Mouse (Mus musculus) kidney, postnatal 0 days (tissue): ENCODE data around the gene Styxl1. TPM values are rescaled to one million over a fixed set of nuclear protein-coding genes. Genes with fewer than 3 reads are reported as not detected.

Source experiments
- ATAC-seq: fragments of 200-750 bp; cut with Nextera tagmentation; replicated peaks from 2 replicates; pipeline ENCODE4 v1.8.0; 2017; ENCODE audit warnings: low read depth, moderate number of reproducible peaks, moderate TSS enrichment, moderate library complexity; ENCODE audit not compliant: low FRiP score
- DNase-seq: peaks from one replicate; pipeline ENCODE4 v3.0.0-alpha.2; 2016; ENCODE audit warnings: low spot score
- H3K27ac ChIP-seq: fragments of 300-500 bp; sonication (generic); 2 replicates; pipeline ENCODE4 v1.5.1; 2014; ENCODE audit warnings: mild to moderate bottlenecking
- H3K27me3 ChIP-seq: fragments of 300-500 bp; sonication (generic); 2 replicates; pipeline ENCODE4 v1.6.1; 2014; ENCODE audit warnings: low read length, mixed read lengths; ENCODE audit not compliant: insufficient read depth
- H3K36me3 ChIP-seq: fragments of 300-500 bp; sonication (generic); 2 replicates; pipeline ENCODE4 v1.6.1; 2014; ENCODE audit warnings: low read length, mixed read lengths; ENCODE audit not compliant: insufficient read depth
- H3K4me1 ChIP-seq: fragments of 300-500 bp; sonication (generic); replicated peaks from 2 replicates; pipeline ENCODE4 v1.6.1; 2014; ENCODE audit warnings: antibody characterized with exemption, low read length, mixed read lengths; ENCODE audit not compliant: insufficient read depth
- H3K4me2 ChIP-seq: fragments of 300-500 bp; sonication (generic); 2 replicates; pipeline ENCODE4 v1.6.1; 2014; ENCODE audit warnings: mild to moderate bottlenecking, low read length, moderate library complexity, mixed read lengths
- H3K4me3 ChIP-seq: fragments of 300-500 bp; sonication (generic); replicated peaks from 2 replicates; pipeline ENCODE4 v1.5.1; 2014; ENCODE audit warnings: low read depth, low read length
- H3K9ac ChIP-seq: fragments of 300-500 bp; sonication (generic); 2 replicates; pipeline ENCODE4 v1.6.1; 2014; ENCODE audit warnings: low read depth, low read length
- H3K9me3 ChIP-seq: fragments of 300-500 bp; sonication (generic); replicated peaks from 2 replicates; pipeline ENCODE4 v1.6.1; 2016; ENCODE audit warnings: low read length, inconsistent platforms, mixed read lengths
- CTCF ChIP-seq: IDR thresholded peaks from 2 replicates; pipeline ENCODE4 v1.5.1; 2016; ENCODE audit warnings: antibody characterized with exemption, low read depth, mild to moderate bottlenecking, moderate library complexity
- WGBS: fragments of 180-500 bp; shearing (Covaris S2); extraction: QIAGEN DNeasy Blood & Tissue Kit; methylation state at CpG from one replicate; pipeline ENCODE4 v1.1.7; 2014; 5-methylcytosine and 5-hydroxymethylcytosine counted together
- polyA plus RNA-seq: library from polyadenylated mRNA; unstranded; fragments of >200 nt; fragmentation: Nextera tagmentation; extraction: Ambion mirVana; gene quantifications from 2 replicates; pipeline ENCODE4 v1.2.1, GENCODE M21; 2015

Styxl1 gene
- polyA plus RNA-seq, 1 experiment from 2014 or later = 0.53 TPM

DNA sequence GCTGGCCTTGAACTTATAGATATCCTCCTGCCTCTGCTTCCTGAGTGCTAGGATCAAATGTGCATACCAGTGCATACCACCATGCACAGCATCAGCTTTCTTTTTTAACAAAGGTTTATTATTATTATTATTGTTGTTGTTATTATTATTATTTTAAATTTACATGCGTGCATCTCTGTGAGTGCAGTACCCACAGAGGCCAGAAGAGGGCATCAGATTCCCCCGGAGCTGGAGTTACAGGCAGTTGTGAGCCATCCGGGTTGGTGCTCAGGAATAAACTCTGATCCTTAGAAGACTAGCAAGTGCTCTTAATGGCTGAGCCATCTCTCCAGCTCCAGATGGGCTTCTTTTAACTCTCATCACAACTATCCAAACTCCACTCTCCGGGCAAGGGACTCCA lies 21.6 kb upstream of the Styxl1 start:
- peak; percentile 63 for TF ChIP-seq CTCF
- DNase-seq = peak; percentile 6
- ATAC-seq = no peak
- Histone ChIP-seq H3K27me3 (no peaks in the 10 kb centered on the region), H3K4me2 (no peak overlapping the region), H3K4me3 (no peak overlapping the region), H3K9me3 (no peaks in the 10 kb centered on the region), H3K27ac (no peak overlapping the region), H3K4me1 (no peaks in the 10 kb centered on the region), H3K9ac (no peak overlapping the region), H3K36me3 (no peaks in the 10 kb centered on the region)
- 46% methylated on average over 4 of the region's 4 CpGs for WGBS

DNA sequence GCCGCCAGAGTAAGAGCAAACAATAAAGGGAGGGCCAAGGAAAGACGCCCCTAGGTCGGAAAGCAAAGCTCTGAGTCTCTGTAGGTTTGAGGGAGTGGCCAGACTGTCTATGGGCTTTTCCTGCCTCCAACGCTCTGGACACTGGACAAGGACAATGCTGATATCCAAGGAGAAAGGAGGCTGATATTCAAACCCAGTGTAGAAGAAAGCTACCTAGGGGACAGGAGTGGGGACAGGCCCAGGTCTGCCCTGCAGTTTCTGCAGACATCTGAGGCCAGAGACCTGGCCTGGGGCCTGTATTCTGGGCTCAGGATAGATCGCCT lies 16.6 kb upstream of the Styxl1 start:
- H3K27ac ChIP-seq = 0 out of 2 replicates have a peak overlapping the region, but pooled peaks have one; percentile 19
- TF ChIP-seq CTCF = no peak
- H3K9ac ChIP-seq = peak overlapping the region; percentile 48; the same call in 1 of the 2 replicates
- H3K4me1 ChIP-seq = no peaks in the 10 kb centered on the region; the same call in 1 of the 2 replicates
- H3K9me3 ChIP-seq = no peaks in the 10 kb centered on the region
- H3K36me3 ChIP-seq = peaks cover 20% of the 10 kb centered on the region
- peak overlapping the region; percentile 49 for H3K4me2 ChIP-seq
- no peak for ATAC-seq
- H3K4me3 ChIP-seq = peak overlapping the region; percentile 28
- H3K27me3 ChIP-seq = no peaks in the 10 kb centered on the region
- 11% methylated on average over 5 of the region's 5 CpGs for WGBS
- no peak for DNase-seq

DNA sequence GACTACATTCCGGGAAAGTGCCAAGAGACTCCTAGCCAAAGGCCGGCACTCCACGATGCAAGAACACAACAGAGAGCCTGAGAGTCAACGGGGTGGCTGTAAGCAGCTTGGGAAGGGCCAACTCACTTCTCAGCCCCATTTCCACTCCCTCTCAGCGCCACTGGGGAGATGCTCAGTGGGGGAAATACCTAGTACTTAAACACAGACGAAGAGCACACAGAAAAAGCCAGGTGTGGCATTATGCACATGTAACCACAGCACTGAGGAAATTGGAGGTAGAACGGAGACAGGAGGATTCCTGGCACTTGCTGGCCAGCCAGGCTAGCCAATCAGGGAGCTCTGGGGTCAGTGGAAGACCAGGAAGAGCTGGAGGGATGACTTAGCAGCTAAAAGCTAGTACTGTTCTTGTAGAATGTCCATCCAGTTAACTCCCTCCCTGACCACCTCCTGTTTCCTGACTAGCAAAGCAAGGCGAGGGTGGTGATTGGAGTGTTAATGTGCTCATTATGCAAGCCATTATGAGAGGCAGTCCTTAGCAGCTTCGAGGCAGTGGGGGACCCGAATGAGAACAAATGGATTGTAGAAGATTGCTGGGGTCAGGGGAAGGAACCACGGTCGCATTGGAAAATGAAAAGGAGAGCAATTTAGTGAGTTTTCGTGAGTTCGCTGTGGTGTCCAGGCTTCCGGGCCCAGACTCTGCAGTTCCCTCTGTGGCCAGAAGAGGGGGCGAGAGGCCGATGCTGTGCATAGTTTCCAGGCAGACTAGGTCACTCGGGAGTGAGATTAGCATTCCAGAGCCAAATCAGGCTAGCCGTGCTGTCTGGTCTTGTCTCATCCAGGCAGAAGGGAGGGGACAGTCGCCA lies 16.0 kb upstream of the Styxl1 start:
- 12% methylated on average over 20 of the region's 20 CpGs for WGBS

DNA sequence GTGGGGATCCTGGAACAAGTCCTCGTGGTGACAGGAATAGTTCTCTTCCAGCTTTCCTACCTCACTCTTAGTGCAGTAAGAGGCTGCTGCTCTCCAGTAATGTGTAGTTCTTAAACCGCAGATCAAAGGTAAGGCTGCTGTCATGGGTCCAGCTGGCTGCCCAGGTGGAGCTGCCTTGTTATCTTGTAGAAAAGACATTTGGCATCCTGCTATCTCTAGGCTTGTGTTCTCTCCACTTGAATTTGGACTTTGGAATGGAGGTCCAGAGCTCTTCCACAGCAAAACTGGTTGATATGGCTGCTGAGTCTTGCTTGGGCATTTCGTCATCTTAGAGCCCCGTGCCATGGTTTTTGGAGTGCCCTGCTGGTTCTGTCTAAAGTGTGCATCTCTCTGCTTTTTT lies 4.7 kb upstream of the Styxl1 start:
- no peaks in the 10 kb centered on the region for H3K27me3 ChIP-seq
- no peak overlapping the region for H3K27ac ChIP-seq
- ATAC-seq (no peak), DNase-seq (no peak)
- TF ChIP-seq CTCF = no peak
- WGBS = 91% methylated on average over 4 of the region's 4 CpGs
- H3K4me3 ChIP-seq = no peak overlapping the region
- no peak overlapping the region for H3K9ac ChIP-seq
- no peaks in the 10 kb centered on the region for H3K9me3 ChIP-seq
- peaks cover 51% of the 10 kb centered on the region for H3K36me3 ChIP-seq
- H3K4me2 ChIP-seq = no peak overlapping the region
- H3K4me1 ChIP-seq = peaks cover 9% of the 10 kb centered on the region; the same call in 1 of the 2 replicates

More for the DNA sequence above, 16.0 kb upstream of the Styxl1 start:
- H3K36me3 ChIP-seq = peaks cover 26% of the 10 kb centered on the region
- H3K27ac ChIP-seq = no peak overlapping the region
- H3K9me3 ChIP-seq = no peaks in the 10 kb centered on the region
- H3K4me2 ChIP-seq = peak overlapping the region; percentile 49
- DNase-seq (peak; percentile 91), ATAC-seq (peak; percentile 85)
- H3K4me3 ChIP-seq = peak overlapping the region; percentile 28
- H3K9ac ChIP-seq = peak overlapping the region; percentile 48; the same call in 1 of the 2 replicates
- no peaks in the 10 kb centered on the region; the same call in 1 of the 2 replicates for H3K4me1 ChIP-seq
- H3K27me3 ChIP-seq = no peaks in the 10 kb centered on the region
- TF ChIP-seq CTCF = peak; percentile 98

DNA sequence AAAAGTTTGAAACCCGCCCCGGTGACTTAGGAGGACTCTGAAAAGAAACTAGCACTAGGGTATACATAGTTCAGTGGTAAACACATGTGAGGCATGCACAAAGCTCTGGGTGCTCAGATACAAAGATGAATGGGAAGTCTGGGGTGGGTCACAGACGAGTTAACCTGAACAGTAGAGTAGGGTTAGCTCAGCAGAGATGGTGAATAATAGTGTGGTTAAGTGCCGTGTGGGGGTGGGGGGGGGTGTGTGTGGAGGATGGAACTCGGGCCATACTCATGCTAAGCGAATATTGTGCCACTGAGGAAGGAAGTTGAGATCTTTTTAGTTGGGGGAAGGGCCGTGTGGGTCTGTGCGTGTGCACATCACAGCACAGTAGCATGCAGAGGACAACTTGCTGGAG lies 2.1 kb upstream of the Styxl1 start:
- ATAC-seq = no peak
- H3K4me3 ChIP-seq = no peak overlapping the region
- 0 out of 2 replicates have a peak overlapping the region, but pooled peaks have one; percentile 74 for H3K4me2 ChIP-seq

DNA sequence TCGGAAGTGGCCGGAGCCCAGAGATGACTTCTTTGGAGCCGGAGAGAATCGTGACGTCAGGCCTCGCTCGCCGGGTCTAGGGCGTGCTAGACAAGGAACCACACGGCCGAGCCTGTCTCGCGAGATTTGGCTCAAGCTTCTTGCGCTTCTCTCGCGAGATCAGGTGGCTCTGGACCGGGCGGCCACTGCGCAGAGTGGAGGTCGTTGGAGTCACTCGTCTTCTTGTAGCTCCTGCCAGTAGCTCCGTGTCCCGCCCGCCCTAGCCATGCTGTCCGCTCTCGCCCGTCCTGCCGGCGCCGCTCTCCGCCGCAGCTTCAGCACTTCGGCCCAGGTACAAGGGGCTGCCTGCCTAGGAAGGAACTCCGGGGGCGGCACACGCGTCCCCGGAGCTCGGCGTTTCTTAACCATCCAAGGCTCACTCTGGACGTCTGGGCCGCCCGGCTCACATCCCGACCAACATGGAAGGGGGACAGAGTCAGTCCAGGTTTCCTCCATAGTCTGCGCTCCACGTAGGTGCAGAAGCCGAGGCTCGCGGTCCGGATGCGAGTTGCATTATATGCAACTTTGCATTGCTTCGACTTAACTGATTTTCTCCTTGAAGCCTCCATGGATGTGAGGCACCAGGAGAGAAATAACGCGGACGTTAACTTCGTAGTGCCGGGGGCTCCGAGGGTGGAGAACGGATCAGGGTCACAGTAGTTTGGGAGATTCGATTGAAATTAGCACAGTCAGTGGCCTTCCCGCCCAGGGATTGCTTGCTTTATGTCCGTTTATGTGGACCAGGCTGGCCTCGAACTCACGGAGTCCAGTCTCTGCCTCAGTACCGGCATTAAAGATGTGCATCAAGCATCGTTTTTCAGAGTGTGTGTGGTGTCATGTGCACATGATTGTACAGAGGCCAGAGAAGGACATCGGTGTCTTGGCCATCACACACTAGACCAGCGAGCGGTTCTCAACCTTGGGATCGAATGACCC lies 573 bp upstream of the Styxl1 start, which contains the start of gene Mdh2:
Gene Mdh2, plus strand, starts transcription at position 10 of the 975 bp plus-strand sequence.
- peak; percentile 12; the same call in 1 of the 2 replicates for TF ChIP-seq CTCF
- peak within 1 kb of the TSS; percentile 82 for H3K4me2 ChIP-seq

More for the DNA sequence above, 2.1 kb upstream of the Styxl1 start:
- no peak for DNase-seq
- H3K9ac ChIP-seq = peak overlapping the region; percentile 86; the same call in 1 of the 2 replicates
- H3K4me1 ChIP-seq = peaks cover 14% of the 10 kb centered on the region; the same call in 1 of the 2 replicates
- H3K9me3 ChIP-seq = no peaks in the 10 kb centered on the region
- H3K36me3 ChIP-seq = peaks cover 25% of the 10 kb centered on the region
- H3K27ac ChIP-seq = no peak overlapping the region
- H3K27me3 ChIP-seq = no peaks in the 10 kb centered on the region
- WGBS = 79% methylated on average over 8 of the region's 8 CpGs
- TF ChIP-seq CTCF = no peak

More for the DNA sequence above, 573 bp upstream of the Styxl1 start, which contains the start of gene Mdh2:
- H3K9ac ChIP-seq = peak within 1 kb of the TSS; percentile 86
- peak within 1 kb of the TSS; percentile 82 for H3K4me3 ChIP-seq
- no peaks in the 10 kb centered on the region for H3K27me3 ChIP-seq
- peak within 1 kb of the TSS; percentile 98 for H3K27ac ChIP-seq
- peak; percentile 98 for ATAC-seq
- DNase-seq = peak; percentile 100
- under 1% methylated on average over 70 of the region's 70 CpGs for WGBS
- no peaks in the 10 kb centered on the region for H3K9me3 ChIP-seq
- 0 out of 2 replicates have a peak, but pooled peaks cover 14% of the 10 kb centered on the region for H3K36me3 ChIP-seq
- H3K4me1 ChIP-seq = peaks cover 14% of the 10 kb centered on the region; the same call in 1 of the 2 replicates
